Mouse (Mus musculus) CH12.LX (cell line): ENCODE measurements around the gene Celf5. TPM values are rescaled to one million over a fixed set of nuclear protein-coding genes. Genes with fewer than 3 reads are reported as not detected.

Experiments
- DNase-seq: peaks from one replicate; pipeline ENCODE4 v3.0.0-alpha.2; 2013; ENCODE audit errors: extremely low read depth
- H3K27ac ChIP-seq: 2 replicates; pipeline ENCODE4 v1.5.1; 2012; ENCODE audit warnings: low read depth, mild to moderate bottlenecking, control low read depth, moderate library complexity; ENCODE audit not compliant: insufficient read depth
- H3K27me3 ChIP-seq: replicated peaks from 2 replicates; pipeline ENCODE3; 2012; ENCODE audit warnings: inconsistent platforms
- H3K36me3 ChIP-seq, 2 experiments: replicated peaks in 1 of 2; 2 replicates each; pipeline versions ENCODE3 to v1.6.1; 2012; ENCODE audit warnings: inconsistent platforms in 1 of 2, low read length in 1 of 2, mild to moderate bottlenecking in 1 of 2, mixed read lengths in 1 of 2, moderate library complexity in 1 of 2; ENCODE audit not compliant: control insufficient read depth in 1 of 2, insufficient read depth in 1 of 2
- H3K4me1 ChIP-seq, 2 experiments: 2 replicates each; pipeline ENCODE4 v1.6.1; 2012; ENCODE audit warnings: inconsistent platforms in 1 of 2, moderate library complexity in 1 of 2; ENCODE audit not compliant: insufficient read depth in 2 of 2, control insufficient read depth in 1 of 2
- H3K4me2 ChIP-seq: 2 replicates; pipeline ENCODE4 v1.6.1; 2012; ENCODE audit warnings: low read depth, mild to moderate bottlenecking, control low read depth; ENCODE audit not compliant: poor library complexity, insufficient read depth, severe bottlenecking
- H3K4me3 ChIP-seq, 3 experiments: fragments of 150-350 bp in 1 of 3; sonication (generic) in 1 of 3; replicated peaks in 1 of 3; 2 replicates each; pipeline versions ENCODE3 to v1.5.1; 2011 to 2012; ENCODE audit warnings: low read depth in 2 of 3, low read length in 2 of 3, mild to moderate bottlenecking in 2 of 3, moderate library complexity in 2 of 3, control low read depth in 1 of 3, improper control_type of control experiment in 1 of 3, inconsistent platforms in 1 of 3, mixed read lengths in 1 of 3; ENCODE audit not compliant: poor library complexity in 1 of 3
- H3K79me2 ChIP-seq: replicated peaks from 2 replicates; pipeline ENCODE4 v1.6.1; 2012; ENCODE audit warnings: mild to moderate bottlenecking, moderate library complexity; ENCODE audit not compliant: control insufficient read depth, poor library complexity, insufficient read depth, severe bottlenecking; ENCODE audit errors: extremely low read depth
- H3K9ac ChIP-seq: 2 replicates; pipeline ENCODE4 v1.6.1; 2012; ENCODE audit warnings: low read depth, mild to moderate bottlenecking, control low read depth, moderate library complexity; ENCODE audit not compliant: insufficient read depth
- H3K9me3 ChIP-seq: replicated peaks from 2 replicates; pipeline ENCODE3; 2012; ENCODE audit warnings: low read length, inconsistent platforms, mixed read lengths
- BHLHE40 ChIP-seq: IDR thresholded peaks from 2 replicates; pipeline ENCODE4 v1.6.1; 2011; ENCODE audit warnings: mild to moderate bottlenecking, low read depth, low read length, improper control_type of control experiment
- CHD1 ChIP-seq: IDR thresholded peaks from 2 replicates; pipeline ENCODE4 v1.6.1; 2012; ENCODE audit warnings: low read depth, low read length, improper control_type of control experiment, inconsistent platforms
- CTCF ChIP-seq, 2 experiments: IDR thresholded peaks in 1 of 2; conservative IDR thresholded peaks in 1 of 2; 2 replicates each; pipeline ENCODE4 v1.5.1; 2011 to 2012; ENCODE audit warnings: low read depth in 2 of 2, low read length in 2 of 2, improper control_type of control experiment in 1 of 2, inconsistent platforms in 1 of 2, mild to moderate bottlenecking in 1 of 2, moderate library complexity in 1 of 2
- E2F4 ChIP-seq: IDR thresholded peaks from 2 replicates; pipeline ENCODE4 v1.6.1; 2011; ENCODE audit warnings: low read depth, low read length, improper control_type of control experiment; ENCODE audit not compliant: insufficient replicate concordance
- ELF1 ChIP-seq: IDR thresholded peaks from 2 replicates; pipeline ENCODE4 v1.6.1; 2014; ENCODE audit warnings: low read depth, mild to moderate bottlenecking, inconsistent platforms, low read length, improper control_type of control experiment
- EP300 ChIP-seq: IDR thresholded peaks from 2 replicates; pipeline ENCODE4 v1.6.1; 2011; ENCODE audit warnings: low read length, improper control_type of control experiment
- ETS1 ChIP-seq: conservative IDR thresholded peaks from 2 replicates; pipeline ENCODE4 v1.6.1; 2012; ENCODE audit warnings: low read depth, mild to moderate bottlenecking, inconsistent platforms, low read length, improper control_type of control experiment, moderate library complexity
- IRF4 ChIP-seq: IDR thresholded peaks from 2 replicates; pipeline ENCODE4 v1.6.1; 2014; ENCODE audit warnings: low read depth, mild to moderate bottlenecking, inconsistent platforms, low read length, improper control_type of control experiment
- JUN ChIP-seq: IDR thresholded peaks from 2 replicates; pipeline ENCODE4 v1.6.1; 2011; ENCODE audit warnings: low read depth, mild to moderate bottlenecking, low read length, improper control_type of control experiment, moderate library complexity; ENCODE audit not compliant: insufficient read depth
- JUND ChIP-seq: conservative IDR thresholded peaks from 2 replicates; pipeline ENCODE4 v1.6.1; 2011; ENCODE audit warnings: low read depth, low read length, improper control_type of control experiment
- KAT2A ChIP-seq: IDR thresholded peaks from 2 replicates; pipeline ENCODE4 v1.6.1; 2012; ENCODE audit warnings: low read length, improper control_type of control experiment, inconsistent platforms; ENCODE audit not compliant: insufficient replicate concordance
- MAFK ChIP-seq: IDR thresholded peaks from 2 replicates; pipeline ENCODE4 v1.6.1; 2011; ENCODE audit warnings: low read length, improper control_type of control experiment; ENCODE audit not compliant: insufficient replicate concordance
- MAX ChIP-seq: IDR thresholded peaks from 2 replicates; pipeline ENCODE4 v1.6.1; 2011; ENCODE audit warnings: low read length, improper control_type of control experiment
- MAZ ChIP-seq: IDR thresholded peaks from 2 replicates; pipeline ENCODE4 v1.6.1; 2012; ENCODE audit warnings: low read depth, mild to moderate bottlenecking, inconsistent platforms, low read length, improper control_type of control experiment, moderate library complexity
- MEF2A ChIP-seq: IDR thresholded peaks from 2 replicates; pipeline ENCODE4 v1.6.1; 2014; ENCODE audit warnings: low read depth, mild to moderate bottlenecking, inconsistent platforms, low read length, improper control_type of control experiment, borderline replicate concordance
- MXI1 ChIP-seq: IDR thresholded peaks from 2 replicates; pipeline ENCODE4 v1.6.1; 2011; ENCODE audit warnings: mild to moderate bottlenecking, low read depth, low read length, improper control_type of control experiment
- MYC ChIP-seq: IDR thresholded peaks from 2 replicates; pipeline ENCODE4 v1.6.1; 2011; ENCODE audit warnings: low read depth, mild to moderate bottlenecking, improper control_type of control experiment, low read length
- NELFE ChIP-seq: IDR thresholded peaks from 2 replicates; pipeline ENCODE4 v1.6.1; 2011; ENCODE audit warnings: low read depth, low read length, improper control_type of control experiment
- NRF1 ChIP-seq: IDR thresholded peaks from 2 replicates; pipeline ENCODE4 v1.6.1; 2014; ENCODE audit warnings: low read depth, mild to moderate bottlenecking, inconsistent platforms, low read length, improper control_type of control experiment, moderate library complexity
- PAX5 ChIP-seq: IDR thresholded peaks from 2 replicates; pipeline ENCODE4 v1.6.1; 2012; ENCODE audit warnings: low read length, inconsistent platforms, mixed read lengths
- POLR2AphosphoS2 ChIP-seq: IDR thresholded peaks from 2 replicates; pipeline ENCODE4 v1.6.1; 2011; ENCODE audit warnings: low read depth, low read length, improper control_type of control experiment
- RAD21 ChIP-seq: IDR thresholded peaks from 2 replicates; pipeline ENCODE4 v1.6.1; 2011; ENCODE audit warnings: low read depth, mild to moderate bottlenecking, low read length, improper control_type of control experiment, moderate library complexity
- RCOR1 ChIP-seq: conservative IDR thresholded peaks from 2 replicates; pipeline ENCODE4 v1.6.1; 2012; ENCODE audit warnings: low read depth, mild to moderate bottlenecking, inconsistent platforms, low read length, improper control_type of control experiment
- SIN3A ChIP-seq: IDR thresholded peaks from 2 replicates; pipeline ENCODE4 v1.6.1; 2012; ENCODE audit warnings: low read length, improper control_type of control experiment, inconsistent platforms
- SMC3 ChIP-seq: IDR thresholded peaks from 2 replicates; pipeline ENCODE4 v1.6.1; 2011; ENCODE audit warnings: low read depth, low read length, improper control_type of control experiment
- UBTF ChIP-seq: IDR thresholded peaks from 2 replicates; pipeline ENCODE4 v1.6.1; 2012; ENCODE audit warnings: low read depth, mild to moderate bottlenecking, inconsistent platforms, low read length, improper control_type of control experiment, moderate library complexity
- USF1 ChIP-seq: IDR thresholded peaks from 2 replicates; pipeline ENCODE4 v1.6.1; 2014; ENCODE audit warnings: low read depth, mild to moderate bottlenecking, inconsistent platforms, low read length, improper control_type of control experiment
- ZC3H11A ChIP-seq: IDR thresholded peaks from 2 replicates; pipeline ENCODE4 v1.6.1; 2012; ENCODE audit warnings: low read depth, mild to moderate bottlenecking, inconsistent platforms, low read length, improper control_type of control experiment
- ZKSCAN1 ChIP-seq: IDR thresholded peaks from 2 replicates; pipeline ENCODE4 v1.6.1; 2012; ENCODE audit warnings: low read depth, inconsistent platforms, low read length, improper control_type of control experiment, borderline replicate concordance
- ZMIZ1 ChIP-seq: IDR thresholded peaks from 2 replicates; pipeline ENCODE4 v1.6.1; 2012; ENCODE audit warnings: low read depth, mild to moderate bottlenecking, inconsistent platforms, low read length, improper control_type of control experiment
- dilution Hi-C: fragments of 300-500 bp; cut with MboI; formaldehyde crosslinking; loops from 2 replicates; pipeline ENCODE4 v1.14.3; 2020; ENCODE audit warnings: low sequenced_read_pairs; ENCODE audit not compliant: extremely low pct_unique_long_range_greater_than_20kb, extremely low pct_ligation_motif_present
- in situ Hi-C: fragments of 300-500 bp; cut with MboI; formaldehyde crosslinking; loops from 3 replicates; pipeline ENCODE4 v1.14.3; 2019; ENCODE audit warnings: low sequenced_read_pairs, low pct_ligation_motif_present, low pct_unique_long_range_greater_than_20kb, mixed read lengths
- polyA plus RNA-seq: library from polyadenylated mRNA; unstranded; fragments of >175 nt; gene quantifications from 2 replicates; pipeline ENCODE4 v1.2.1, GENCODE M21; 2012; ENCODE audit warnings: low read depth; ENCODE audit not compliant: insufficient read length
- total RNA-seq, 2 experiments: library from RNA; depleted of rRNA; stranded (reverse); fragments of 300-350 nt in 1 of 2; fragments of >200 nt in 1 of 2; gene quantifications; 2 replicates each; pipeline ENCODE4 v1.2.3; 2012 to 2014

Celf5 gene
- total RNA-seq (2012; rRNA removed) (0.08 and 0.17 TPM in 2 replicates), total RNA-seq (2014; rRNA removed) (not detected in 2 replicates), polyA plus RNA-seq (0.07 and 0.12 TPM in 2 replicates)

DNA sequence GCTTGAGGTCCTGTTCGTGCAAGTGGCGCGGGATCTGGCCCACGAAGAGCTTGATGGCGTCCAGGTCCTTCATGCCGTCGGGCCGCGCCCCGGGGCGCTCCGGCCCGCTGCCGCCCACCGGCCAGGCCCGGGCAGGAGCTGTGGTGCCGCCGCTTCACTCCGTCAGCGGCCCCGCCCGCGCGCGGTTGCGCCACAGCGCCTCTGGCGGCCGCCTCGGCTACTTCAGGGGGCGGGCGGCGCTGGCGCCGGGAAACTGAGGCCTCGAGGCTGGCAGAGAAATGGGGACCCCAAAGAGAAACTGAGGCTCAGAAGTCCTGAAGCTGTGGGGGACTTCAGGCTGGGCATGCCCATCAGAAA is at the start of gene Celf5:
Gene Celf5, minus strand, starts transcription at position 177 of the 357 bp plus-strand sequence.
- Histone ChIP-seq H3K36me3 (peaks cover 15 to 23% of the 10 kb centered on the region in 2 experiments), H3K27ac (no peak within 1 kb of the TSS), H3K79me2 (no peaks in the 10 kb centered on the region), H3K9me3 (no peaks in the 10 kb centered on the region), H3K4me2 (peak within 1 kb of the TSS; percentile 80), H3K27me3 (peaks cover 44% of the 10 kb centered on the region), H3K4me1 (peaks cover 3 to 4% of the 10 kb centered on the region in 2 experiments; a peak in 3 of 4 replicates), H3K4me3 (peak within 1 kb of the TSS in 1 of 3 experiments; percentile 43), H3K9ac (0 out of 2 replicates have a peak within 1 kb of the TSS, but pooled peaks have one; percentile 12)
- dilution Hi-C loops (no loop called here), in situ Hi-C loops (no loop called here)
- TF ChIP-seq CTCF (conservative IDR thresholded peaks at IDR 0.05 in 1 of 2, IDR thresholded peaks at IDR 0.05 in 1 of 2; ENCODE audit: low read depth in 2 of 2, low read length in 2 of 2) (peak in 1 of 2 experiments; percentile 77; a peak in 2 of 4 replicates), JUND (no peak), RCOR1 (no peak), MYC (no peak), PAX5 (no peak), ETS1 (no peak), RAD21 (peak; percentile 4), SMC3 (peak; percentile 26), MAZ (peak; percentile 99), UBTF (no peak)
- DNase-seq: no peak

DNA sequence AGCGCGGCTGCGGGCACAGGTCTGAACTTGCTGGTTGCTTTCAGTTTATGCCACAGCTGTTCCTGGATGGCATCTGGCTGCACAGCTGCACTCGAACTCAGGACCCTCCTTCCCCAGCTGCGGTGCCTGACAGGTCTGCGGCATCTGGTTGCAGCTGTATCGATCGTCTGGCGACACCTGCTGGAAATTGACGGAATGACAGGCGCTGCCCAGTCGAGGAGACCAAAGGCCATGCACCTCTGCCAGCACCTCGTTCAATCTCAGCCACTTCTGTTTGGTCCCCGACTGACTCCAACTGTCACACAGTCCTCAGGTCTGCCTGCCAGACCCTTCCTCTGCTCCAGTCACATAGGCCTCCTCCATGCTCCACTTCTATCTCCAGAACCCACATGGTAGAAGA is 44.3 kb upstream of the Celf5 start:
- Histone ChIP-seq H3K4me1 (peaks cover 8 to 29% of the 10 kb centered on the region in 2 experiments), H3K79me2 (no peaks in the 10 kb centered on the region), H3K9me3 (no peaks in the 10 kb centered on the region), H3K9ac (no peak overlapping the region), H3K4me2 (no peak overlapping the region), H3K36me3 (peaks cover 25 to 36% of the 10 kb centered on the region in 2 experiments), H3K27ac (no peak overlapping the region), H3K27me3 (peaks cover 4% of the 10 kb centered on the region), H3K4me3 (no peak overlapping the region)
- in situ Hi-C loops (no loop called here), dilution Hi-C loops (no loop called here)
- DNase-seq: peak; percentile 80
- peak; percentile 36; the same call in 1 of the 2 replicates for TF ChIP-seq ELF1
- TF ChIP-seq E2F4: no peak
- no peak for TF ChIP-seq JUN
- TF ChIP-seq MEF2A: peak; percentile 62; the same call in 1 of the 2 replicates
- no peak for TF ChIP-seq RCOR1
- TF ChIP-seq MAFK: no peak
- TF ChIP-seq SMC3: peak; percentile 97
- no peak for TF ChIP-seq UBTF
- no peak for TF ChIP-seq EP300
- peak; percentile 75 for TF ChIP-seq ZC3H11A
- TF ChIP-seq CHD1: no peak
- TF ChIP-seq NELFE: peak; percentile 9; the same call in 1 of the 2 replicates
- no peak for TF ChIP-seq USF1
- no peak for TF ChIP-seq ZMIZ1
- TF ChIP-seq POLR2AphosphoS2: no peak
- TF ChIP-seq IRF4: peak; percentile 61; the same call in 1 of the 2 replicates
- no peak for TF ChIP-seq ETS1
- peak; percentile 68 for TF ChIP-seq SIN3A
- no peak for TF ChIP-seq BHLHE40
- 0 out of 2 replicates have a peak, but pooled peaks have one; percentile 54 for TF ChIP-seq MAX
- TF ChIP-seq JUND: no peak
- no peak for TF ChIP-seq MXI1
- TF ChIP-seq MYC: no peak
- no peak for TF ChIP-seq KAT2A
- TF ChIP-seq NRF1: 0 out of 2 replicates have a peak, but pooled peaks have one; percentile 20
- peak; percentile 97 to 99 for TF ChIP-seq CTCF (conservative IDR thresholded peaks at IDR 0.05 in 1 of 2, IDR thresholded peaks at IDR 0.05 in 1 of 2; ENCODE audit: low read depth in 2 of 2, low read length in 2 of 2)
- no peak for TF ChIP-seq ZKSCAN1
- TF ChIP-seq RAD21: peak; percentile 98
